Mouse (Mus musculus) cerebellum, adult 2 months (tissue): Measurements from ENCODE around the gene Cyfip1.

Experiments
- CTCF ChIP-seq: fragments of 200-500 bp; IDR thresholded peaks from 2 replicates; pipeline ENCODE4 v1.5.1; 2011; ENCODE audit warnings: low read depth, mild to moderate bottlenecking, control low read depth, low read length, moderate library complexity, borderline replicate concordance; ENCODE audit not compliant: insufficient read depth
- POLR2A ChIP-seq: fragments of 200-500 bp; IDR thresholded peaks from 2 replicates; pipeline ENCODE4 v1.6.1; 2011; ENCODE audit warnings: low read length, control low read depth, borderline replicate concordance; ENCODE audit not compliant: insufficient read depth

- TF ChIP-seq POLR2A, result no peak
- TF ChIP-seq CTCF, result no peak
These were observed 15.2 kb downstream of the Cyfip1 start for GRCm38 (mm10) chr7:55856741-55857140.
